Mouse (Mus musculus) heart, embryonic 12.5 days (tissue): ENCODE results near the gene Acvr1. TPM values are rescaled to one million over a fixed set of nuclear protein-coding genes. Genes with fewer than 3 reads are reported as not detected.

Source experiments
- ATAC-seq: fragments of 200-750 bp; cut with Nextera tagmentation; 2 replicates; pipeline ENCODE4 v1.8.0; 2017; ENCODE audit warnings: moderate TSS enrichment, moderate library complexity; ENCODE audit not compliant: insufficient number of reproducible peaks, low FRiP score
- H3K27ac ChIP-seq: fragments of 300-500 bp; sonication (generic); 2 replicates; pipeline ENCODE4 v1.5.1; 2016; ENCODE audit warnings: mild to moderate bottlenecking, moderate library complexity; ENCODE audit not compliant: poor library complexity, severe bottlenecking
- H3K27me3 ChIP-seq: fragments of 300-500 bp; sonication (generic); replicated peaks from 2 replicates; pipeline ENCODE4 v1.6.1; 2016; ENCODE audit warnings: mild to moderate bottlenecking, moderate library complexity
- H3K36me3 ChIP-seq: fragments of 300-500 bp; sonication (generic); 2 replicates; pipeline ENCODE4 v1.6.1; 2016; ENCODE audit warnings: mild to moderate bottlenecking, moderate library complexity
- H3K4me1 ChIP-seq: fragments of 300-500 bp; sonication (generic); replicated peaks from 2 replicates; pipeline ENCODE4 v1.6.1; 2016; ENCODE audit warnings: mild to moderate bottlenecking
- H3K4me2 ChIP-seq: fragments of 300-500 bp; sonication (generic); 2 replicates; pipeline ENCODE4 v1.6.1; 2016; ENCODE audit warnings: mild to moderate bottlenecking, moderate library complexity
- H3K4me3 ChIP-seq: fragments of 300-500 bp; sonication (generic); 2 replicates; pipeline ENCODE4 v1.5.1; 2016; ENCODE audit warnings: mild to moderate bottlenecking
- H3K9ac ChIP-seq: fragments of 300-500 bp; sonication (generic); 2 replicates; pipeline ENCODE4 v1.6.1; 2016; ENCODE audit warnings: mild to moderate bottlenecking, moderate library complexity
- H3K9me3 ChIP-seq: fragments of 300-500 bp; sonication (generic); replicated peaks from 2 replicates; pipeline ENCODE4 v1.6.1; 2016; ENCODE audit warnings: mild to moderate bottlenecking, moderate library complexity
- WGBS: fragments of 180-500 bp; shearing (Covaris S2); methylation state at CpG from one replicate; pipeline ENCODE4 v1.1.7; 2016; 5-methylcytosine and 5-hydroxymethylcytosine counted together
- polyA plus RNA-seq: library from polyadenylated mRNA; unstranded; fragments of >200 nt; fragmentation: Nextera tagmentation; extraction: Ambion mirVana; gene quantifications from 2 replicates; pipeline ENCODE4 v1.2.1, GENCODE M21; 2016

The Acvr1 gene
- polyA plus RNA-seq, 1 experiment from 2014 or later: 11.6 TPM

GRCm38 (mm10) chr2:58447001-58447400, 120.0 kb downstream of the Acvr1 start:
- Histone ChIP-seq H3K4me1 (no peaks in the 10 kb centered on the region), H3K9ac (no peak overlapping the region), H3K27me3 (no peaks in the 10 kb centered on the region), H3K4me2 (no peak overlapping the region), H3K36me3 (peaks cover 50% of the 10 kb centered on the region), H3K9me3 (no peaks in the 10 kb centered on the region), H3K27ac (no peak overlapping the region), H3K4me3 (no peak overlapping the region)
- WGBS: 90% methylated on average over 15 of the region's 15 CpGs
- no peak for ATAC-seq

GRCm38 (mm10) chr2:58443163-58443562, 123.8 kb downstream of the Acvr1 start:
- Histone ChIP-seq H3K36me3 (peaks cover 51% of the 10 kb centered on the region), H3K4me1 (no peaks in the 10 kb centered on the region), H3K27ac (no peak overlapping the region), H3K4me3 (no peak overlapping the region), H3K27me3 (no peaks in the 10 kb centered on the region), H3K4me2 (no peak overlapping the region), H3K9me3 (no peaks in the 10 kb centered on the region), H3K9ac (no peak overlapping the region)
- no peak for ATAC-seq
- 51% methylated on average over 4 of the region's 4 CpGs for WGBS

- no peak for ATAC-seq
- Histone ChIP-seq H3K9me3 (no peaks in the 10 kb centered on the region), H3K36me3 (peaks cover 13% of the 10 kb centered on the region), H3K4me1 (0 out of 2 replicates have a peak, but pooled peaks cover 2% of the 10 kb centered on the region), H3K4me3 (no peak overlapping the region), H3K4me2 (no peak overlapping the region), H3K27ac (no peak overlapping the region), H3K27me3 (no peaks in the 10 kb centered on the region), H3K9ac (no peak overlapping the region)
- WGBS: 85% methylated on average over 3 of the region's 3 CpGs
Observed at GRCm38 (mm10) chr2:58436911-58437310, 130.0 kb downstream of the Acvr1 start.

GRCm38 (mm10) chr2:58435507-58435906, 131.4 kb downstream of the Acvr1 start:
- H3K27ac ChIP-seq: no peak overlapping the region; the same call in 1 of the 2 replicates
- 0 out of 2 replicates have a peak, but pooled peaks cover 2% of the 10 kb centered on the region for H3K4me1 ChIP-seq
- no peak overlapping the region for H3K9ac ChIP-seq
- H3K27me3 ChIP-seq: no peaks in the 10 kb centered on the region
- peaks cover 19% of the 10 kb centered on the region for H3K36me3 ChIP-seq
- no peak for ATAC-seq
- no peak overlapping the region for H3K4me3 ChIP-seq
- no peak overlapping the region for H3K4me2 ChIP-seq
- no peaks in the 10 kb centered on the region for H3K9me3 ChIP-seq
- WGBS: 89% methylated on average over 13 of the region's 13 CpGs

- no peak overlapping the region for H3K4me2 ChIP-seq
Observed at GRCm38 (mm10) chr2:58434438-58434837, 132.5 kb downstream of the Acvr1 start.

GRCm38 (mm10) chr2:58433317-58433716, 133.6 kb downstream of the Acvr1 start:
- 0 out of 2 replicates have a peak, but pooled peaks cover 2% of the 10 kb centered on the region for H3K4me1 ChIP-seq
- no peaks in the 10 kb centered on the region for H3K27me3 ChIP-seq
- 86% methylated on average over 2 of the region's 2 CpGs for WGBS
- no peak overlapping the region for H3K4me2 ChIP-seq
- no peaks in the 10 kb centered on the region for H3K9me3 ChIP-seq
- no peak overlapping the region for H3K9ac ChIP-seq
- H3K4me3 ChIP-seq: no peak overlapping the region
- no peak overlapping the region for H3K27ac ChIP-seq
- peaks cover 13% of the 10 kb centered on the region for H3K36me3 ChIP-seq
- ATAC-seq: no peak

More at GRCm38 (mm10) chr2:58434438-58434837, 132.5 kb downstream of the Acvr1 start:
- H3K4me3 ChIP-seq: no peak overlapping the region
- H3K9me3 ChIP-seq: no peaks in the 10 kb centered on the region
- 80% methylated on average over 2 of the region's 2 CpGs for WGBS
- H3K36me3 ChIP-seq: peaks cover 18% of the 10 kb centered on the region
- H3K9ac ChIP-seq: no peak overlapping the region
- ATAC-seq: no peak
- H3K4me1 ChIP-seq: 0 out of 2 replicates have a peak, but pooled peaks cover 2% of the 10 kb centered on the region
- H3K27me3 ChIP-seq: no peaks in the 10 kb centered on the region
- H3K27ac ChIP-seq: no peak overlapping the region

- no peak overlapping the region for H3K4me3 ChIP-seq
- WGBS: 94% methylated on average over 7 of the region's 7 CpGs
- no peak overlapping the region for H3K9ac ChIP-seq
- 0 out of 2 replicates have a peak, but pooled peaks cover 2% of the 10 kb centered on the region for H3K4me1 ChIP-seq
- no peaks in the 10 kb centered on the region for H3K9me3 ChIP-seq
- no peak overlapping the region for H3K27ac ChIP-seq
- ATAC-seq: no peak
- H3K36me3 ChIP-seq: peaks cover 13% of the 10 kb centered on the region
- no peaks in the 10 kb centered on the region for H3K27me3 ChIP-seq
- H3K4me2 ChIP-seq: no peak overlapping the region
Observed at GRCm38 (mm10) chr2:58432211-58432610, 134.7 kb downstream of the Acvr1 start.

GRCm38 (mm10) chr2:58425436-58426004, 141.4 kb downstream of the Acvr1 start:
- WGBS: 88% methylated on average over 13 of the region's 13 CpGs
- Histone ChIP-seq H3K9ac (no peak overlapping the region), H3K4me1 (no peaks in the 10 kb centered on the region), H3K27ac (no peak overlapping the region), H3K27me3 (no peaks in the 10 kb centered on the region), H3K4me2 (no peak overlapping the region), H3K36me3 (peaks cover 4% of the 10 kb centered on the region; the same call in 1 of the 2 replicates), H3K9me3 (no peaks in the 10 kb centered on the region), H3K4me3 (no peak overlapping the region)
- ATAC-seq: no peak

- no peak overlapping the region for H3K27ac ChIP-seq
- H3K4me2 ChIP-seq: no peak overlapping the region
- no peak for ATAC-seq
- WGBS: 67% methylated on average over 5 of the region's 5 CpGs
- H3K4me3 ChIP-seq: no peak overlapping the region
- H3K9ac ChIP-seq: no peak overlapping the region
- no peaks in the 10 kb centered on the region for H3K27me3 ChIP-seq
- H3K36me3 ChIP-seq: peaks cover 4% of the 10 kb centered on the region; the same call in 1 of the 2 replicates
- H3K9me3 ChIP-seq: no peaks in the 10 kb centered on the region
- H3K4me1 ChIP-seq: no peaks in the 10 kb centered on the region
Observed at GRCm38 (mm10) chr2:58423319-58423718, 143.6 kb downstream of the Acvr1 start.

GRCm38 (mm10) chr2:58419571-58419970, 147.4 kb downstream of the Acvr1 start:
- 84% methylated on average over 8 of the region's 8 CpGs for WGBS

GRCm38 (mm10) chr2:58418109-58418508, 148.8 kb downstream of the Acvr1 start:
- WGBS: 77% methylated on average over 1 of the region's 1 CpGs

More at GRCm38 (mm10) chr2:58419571-58419970, 147.4 kb downstream of the Acvr1 start:
- Histone ChIP-seq H3K4me3 (no peak overlapping the region), H3K27ac (no peak overlapping the region), H3K9me3 (no peaks in the 10 kb centered on the region), H3K27me3 (no peaks in the 10 kb centered on the region), H3K9ac (no peak overlapping the region), H3K4me1 (no peaks in the 10 kb centered on the region), H3K4me2 (no peak overlapping the region), H3K36me3 (no peaks in the 10 kb centered on the region)
- ATAC-seq: no peak

GRCm38 (mm10) chr2:58417684-58418083, 149.3 kb downstream of the Acvr1 start:
- Histone ChIP-seq H3K4me2 (no peak overlapping the region), H3K27ac (no peak overlapping the region), H3K27me3 (no peaks in the 10 kb centered on the region), H3K4me3 (no peak overlapping the region), H3K9me3 (no peaks in the 10 kb centered on the region), H3K9ac (no peak overlapping the region), H3K36me3 (no peaks in the 10 kb centered on the region), H3K4me1 (no peaks in the 10 kb centered on the region)
- WGBS: 70% methylated on average over 9 of the region's 9 CpGs
- no peak for ATAC-seq

More at GRCm38 (mm10) chr2:58418109-58418508, 148.8 kb downstream of the Acvr1 start:
- Histone ChIP-seq H3K9me3 (no peaks in the 10 kb centered on the region), H3K4me3 (no peak overlapping the region), H3K27ac (no peak overlapping the region), H3K4me1 (no peaks in the 10 kb centered on the region), H3K9ac (no peak overlapping the region), H3K27me3 (no peaks in the 10 kb centered on the region), H3K4me2 (no peak overlapping the region), H3K36me3 (no peaks in the 10 kb centered on the region)
- no peak for ATAC-seq
